29 mouse cellular contexts compared by ENCODE assay signal in the genomic region with DNA sequence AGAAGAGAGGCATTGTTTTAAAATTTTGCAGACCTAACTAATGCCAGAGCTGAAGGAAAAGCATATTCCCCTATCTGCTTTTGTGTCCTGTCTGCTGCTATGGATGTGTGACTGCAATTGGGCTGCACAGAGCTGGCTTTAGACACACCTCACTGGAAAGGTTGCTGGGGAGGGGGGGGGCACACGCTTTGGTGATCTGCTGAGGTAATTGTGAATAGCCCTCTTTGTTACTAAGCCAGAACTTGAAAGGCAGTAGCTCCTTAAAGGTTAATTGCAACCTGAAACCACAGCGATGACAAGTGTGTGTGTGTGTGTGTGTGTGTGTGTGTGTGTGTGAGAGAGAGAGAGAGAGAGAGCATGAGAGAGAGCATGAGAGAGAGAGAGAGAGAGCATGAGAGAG. TPM values are rescaled to one million over a fixed set of nuclear protein-coding genes. Genes with fewer than 3 reads are reported as not detected.
DNase-seq lines count a peak whose midpoint lies in the region; ATAC-seq lines count a peak whose summit lies in the region.
"Had no signal": no experiment of that assay in that cellular context is flagged by ENCODE, and none has a peak within 500 bp of the region (broad histone marks: within the 10 kb centered on the region; RNA-seq: fewer than 3 reads in every experiment).

No protein-coding gene starts in this region.

- H3K4me3 ChIP-seq in forebrain, embryonic 10.5 days, result no peak overlapping the region
- no peak overlapping the region for H3K4me3 ChIP-seq in forebrain, embryonic 14.5 days (ENCODE audit: low read depth, low read length)
- no peak overlapping the region for H3K4me3 ChIP-seq in kidney, embryonic 16.5 days (ENCODE audit: low read length)
- H3K4me3 ChIP-seq in limb, embryonic 10.5 days, result no peak overlapping the region
- H3K4me3 ChIP-seq: heart, embryonic 10.5 days; heart, embryonic 15.5 days; hindbrain, embryonic 12.5 days; layer of hippocampus, adult 2 months; left cerebral cortex, adult 2 months; lung, embryonic 15.5 days had no signal

- no peaks in the 10 kb centered on the region for H3K36me3 ChIP-seq in forebrain, embryonic 10.5 days (replicated peaks)
- H3K36me3 ChIP-seq in forebrain, embryonic 14.5 days (ENCODE audit: control insufficient read depth, insufficient read depth, low read length), result no peaks in the 10 kb centered on the region
- H3K36me3 ChIP-seq in kidney, embryonic 16.5 days (ENCODE audit: insufficient read depth, low read length), result no peaks in the 10 kb centered on the region
- no peaks in the 10 kb centered on the region for H3K36me3 ChIP-seq in limb, embryonic 10.5 days
- H3K36me3 ChIP-seq: G1E; heart, embryonic 10.5 days; heart, embryonic 15.5 days; hindbrain, embryonic 12.5 days; lung, embryonic 15.5 days had no signal

- no peaks in the 10 kb centered on the region for H3K27me3 ChIP-seq in forebrain, embryonic 10.5 days (ENCODE audit: poor library complexity, severe bottlenecking)
- no peaks in the 10 kb centered on the region for H3K27me3 ChIP-seq in forebrain, embryonic 14.5 days (replicated peaks; ENCODE audit: control insufficient read depth, insufficient read depth, low read length)
- H3K27me3 ChIP-seq in kidney, embryonic 16.5 days (ENCODE audit: insufficient read depth, low read length), result no peaks in the 10 kb centered on the region
- no peaks in the 10 kb centered on the region for H3K27me3 ChIP-seq in limb, embryonic 10.5 days (ENCODE audit: low read depth, poor library complexity, severe bottlenecking)
- H3K27me3 ChIP-seq: heart, embryonic 15.5 days; hindbrain, embryonic 12.5 days; lung, embryonic 15.5 days had no signal

- H3K4me1 ChIP-seq in forebrain, embryonic 10.5 days, result peaks cover 4% of the 10 kb centered on the region; the same call in 1 of the 2 replicates
- H3K4me1 ChIP-seq in forebrain, embryonic 14.5 days (ENCODE audit: control insufficient read depth, insufficient read depth, low read length), result no peaks in the 10 kb centered on the region
- no peaks in the 10 kb centered on the region for H3K4me1 ChIP-seq in kidney, embryonic 16.5 days (ENCODE audit: insufficient read depth, low read length)
- no peaks in the 10 kb centered on the region; the same call in 1 of the 2 replicates for H3K4me1 ChIP-seq in limb, embryonic 10.5 days
- H3K4me1 ChIP-seq: heart, embryonic 10.5 days; heart, embryonic 15.5 days; hindbrain, embryonic 12.5 days; lung, embryonic 15.5 days had no signal

- H3K9ac ChIP-seq in forebrain, embryonic 14.5 days (ENCODE audit: low read length), result no peak overlapping the region
- no peak overlapping the region for H3K9ac ChIP-seq in kidney, embryonic 16.5 days (replicated peaks; ENCODE audit: low read length)
- H3K9ac ChIP-seq: forebrain, postnatal 0 days; heart, embryonic 15.5 days; hindbrain, embryonic 12.5 days; lung, embryonic 15.5 days had no signal

- WGBS in forebrain, embryonic 10.5 days, result 36% methylated on average over 2 of the region's 2 CpGs
- 11% methylated on average over 2 of the region's 2 CpGs for WGBS in forebrain, embryonic 14.5 days
- 18% methylated on average over 2 of the region's 2 CpGs for WGBS in kidney, embryonic 16.5 days
- 34% methylated on average over 2 of the region's 2 CpGs for WGBS in limb, embryonic 10.5 days

- no peak overlapping the region for H3K4me2 ChIP-seq in forebrain, embryonic 14.5 days (ENCODE audit: low read length)
- no peak overlapping the region for H3K4me2 ChIP-seq in kidney, embryonic 16.5 days (replicated peaks; ENCODE audit: low read depth, low read length)
- H3K4me2 ChIP-seq: heart, embryonic 15.5 days; hindbrain, embryonic 12.5 days; lung, embryonic 15.5 days; midbrain, embryonic 11.5 days had no signal

- no peak for ATAC-seq in forebrain, embryonic 14.5 days
- ATAC-seq in kidney, embryonic 16.5 days (ENCODE audit: low FRiP score, low TSS enrichment), result peak; percentile 57; the same call in 1 of the 2 replicates
- no peak for ATAC-seq in megakaryocyte progenitor cell, adult 5-6 weeks (replicated peaks; ENCODE audit: poor library complexity)
- ATAC-seq: forebrain, postnatal 0 days; intestine, postnatal 0 days; midbrain, embryonic 16.5 days had no signal

- H3K27ac ChIP-seq in forebrain, embryonic 10.5 days, result no peak overlapping the region
- H3K27ac ChIP-seq in forebrain, embryonic 14.5 days (ENCODE audit: low read depth, low read length), result no peak overlapping the region
- H3K27ac ChIP-seq in kidney, embryonic 16.5 days (ENCODE audit: low read length), result no peak overlapping the region
- H3K27ac ChIP-seq in limb, embryonic 10.5 days, result no peak overlapping the region
- H3K27ac ChIP-seq: heart, embryonic 10.5 days; heart, embryonic 15.5 days; hindbrain, embryonic 12.5 days; layer of hippocampus, adult 2 months; left cerebral cortex, adult 2 months; lung, embryonic 15.5 days had no signal

- DNase-seq in forebrain, embryonic 10.5 days (ENCODE audit: extremely low spot score, low spot score), result peak; percentile 17
- DNase-seq in forebrain, embryonic 14.5 days (ENCODE audit: low spot score), result no peak
- no peak for DNase-seq in kidney, adult 18-20 months
- peak; percentile 37 for DNase-seq in limb, embryonic 10.5 days (ENCODE audit: low spot score)
- DNase-seq in spleen, postnatal 10 days (ENCODE audit: low spot score in 2 of 2), result no peak
- DNase-seq: adrenal gland, adult 8-10 months; cerebellum, adult 11 months; cerebellum, adult 9-10 months; cerebellum, postnatal 36 days; forebrain, postnatal 0 days; gastrocnemius, postnatal 25 days; heart, adult 11 months; kidney, postnatal 14 days; right cerebral cortex, postnatal 25 days; thymus, adult 18-20 months; thymus, postnatal 25 days had no signal

- no peaks in the 10 kb centered on the region for H3K9me3 ChIP-seq in forebrain, embryonic 10.5 days
- no peaks in the 10 kb centered on the region for H3K9me3 ChIP-seq in forebrain, embryonic 14.5 days (replicated peaks; ENCODE audit: control insufficient read depth, low read length)
- no peaks in the 10 kb centered on the region for H3K9me3 ChIP-seq in kidney, embryonic 16.5 days (ENCODE audit: low read length)
- H3K9me3 ChIP-seq in limb, embryonic 10.5 days (replicated peaks), result no peaks in the 10 kb centered on the region
- H3K9me3 ChIP-seq: heart, embryonic 10.5 days; heart, embryonic 15.5 days; hindbrain, embryonic 12.5 days; lung, embryonic 15.5 days had no signal

RNA-seq across cellular contexts. Expression of gene Adcy2, which starts 25.6 kb away (rescaled TPM):
- 0.14 and 0.16 TPM in 2 replicates for polyA plus RNA-seq in forebrain, embryonic 10.5 days (2016; fragmentation: Nextera tagmentation; extraction: Ambion mirVana)
- 3.1 and 3.2 TPM in 2 replicates for polyA plus RNA-seq in forebrain, embryonic 14.5 days (2014; fragmentation: Nextera tagmentation; extraction: Ambion mirVana)
- 2.8 and 3.5 TPM in 2 replicates for polyA plus RNA-seq in kidney, embryonic 16.5 days (2015; fragmentation: Nextera tagmentation; extraction: Ambion mirVana)
- polyA plus RNA-seq in limb, embryonic 10.5 days (2016; fragmentation: Nextera tagmentation; extraction: Ambion mirVana), result 0.39 and 1.2 TPM in 2 replicates
- not detected in 2 replicates for total RNA-seq in megakaryocyte progenitor cell, adult 5-6 weeks (2015)
- total RNA-seq in megakaryocyte progenitor cell, adult 5-6 weeks (2017), result not detected in 2 replicates
- total RNA-seq: neutrophil, adult 5-6 weeks had no signal
- polyA plus RNA-seq: G1E had no signal

Comparison
In these comparisons a context has a peak if more than half of its experiments do, and no peak if none do; other contexts are left out.
1. DNase-seq: peak in forebrain, embryonic 10.5 days (single experiment) and limb, embryonic 10.5 days (single experiment); none in forebrain, embryonic 14.5 days (single experiment), kidney, adult 18-20 months (single experiment) and spleen, postnatal 10 days (0 of 2).